Mouse (Mus musculus) limb, embryonic 14.5 days (tissue): ENCODE measurements around the gene Abca2. TPM values are rescaled to one million over a fixed set of nuclear protein-coding genes. Genes with fewer than 3 reads are reported as not detected.

Experiments used
- ATAC-seq: fragments of 200-750 bp; cut with Nextera tagmentation; 2 replicates; pipeline ENCODE4 v1.8.0; 2017; ENCODE audit warnings: low read depth, moderate number of reproducible peaks, moderate TSS enrichment; ENCODE audit not compliant: low FRiP score
- DNase-seq: peaks from one replicate; pipeline ENCODE4 v3.0.0-alpha.2; 2015; ENCODE audit warnings: low spot score
- H3K27ac ChIP-seq: fragments of 300-500 bp; sonication (generic); replicated peaks from 2 replicates; pipeline ENCODE4 v1.5.1; 2014; ENCODE audit warnings: low read depth, mild to moderate bottlenecking, low read length, moderate library complexity, mixed read lengths
- H3K27me3 ChIP-seq: fragments of 300-500 bp; sonication (generic); 2 replicates; pipeline ENCODE4 v1.6.1; 2014; ENCODE audit warnings: low read length, mixed read lengths; ENCODE audit not compliant: control insufficient read depth, insufficient read depth
- H3K36me3 ChIP-seq: fragments of 300-500 bp; sonication (generic); 2 replicates; pipeline ENCODE4 v1.6.1; 2014; ENCODE audit warnings: mild to moderate bottlenecking, low read length, moderate library complexity, mixed read lengths; ENCODE audit not compliant: control insufficient read depth, insufficient read depth
- H3K4me1 ChIP-seq: fragments of 300-500 bp; sonication (generic); 2 replicates; pipeline ENCODE4 v1.6.1; 2014; ENCODE audit warnings: antibody characterized with exemption, low read length, mixed read lengths; ENCODE audit not compliant: control insufficient read depth, insufficient read depth
- H3K4me2 ChIP-seq: fragments of 300-500 bp; sonication (generic); replicated peaks from 2 replicates; pipeline ENCODE4 v1.6.1; 2014; ENCODE audit warnings: low read depth, mild to moderate bottlenecking, low read length, moderate library complexity; ENCODE audit not compliant: severe bottlenecking
- H3K4me3 ChIP-seq: fragments of 300-500 bp; sonication (generic); replicated peaks from 2 replicates; pipeline ENCODE4 v1.5.1; 2014; ENCODE audit warnings: low read length
- H3K9ac ChIP-seq: fragments of 300-500 bp; sonication (generic); 2 replicates; pipeline ENCODE4 v1.6.1; 2014; ENCODE audit warnings: mild to moderate bottlenecking, low read depth, low read length, moderate library complexity; ENCODE audit not compliant: severe bottlenecking
- H3K9me3 ChIP-seq: fragments of 300-500 bp; sonication (generic); 2 replicates; pipeline ENCODE4 v1.6.1; 2016; ENCODE audit warnings: low read length; ENCODE audit not compliant: control insufficient read depth
- POLR2A ChIP-seq: fragments of 200-500 bp; IDR thresholded peaks from 2 replicates; pipeline ENCODE4 v1.8.0; 2012; ENCODE audit warnings: inconsistent platforms, mild to moderate bottlenecking, moderate library complexity, borderline replicate concordance; ENCODE audit not compliant: insufficient read depth, insufficient read length; ENCODE audit errors: extremely low read depth
- WGBS: fragments of 180-500 bp; shearing (Covaris S2); extraction: QIAGEN DNeasy Blood & Tissue Kit; methylation state at CpG from one replicate; pipeline ENCODE4 v1.1.7; 2014; 5-methylcytosine and 5-hydroxymethylcytosine counted together
- microRNA-seq: library from miRNA; unstranded; fragments of <30 nt; microRNA quantifications from one replicate; pipeline ENCODE4, GENCODE M21; 2016
- polyA plus RNA-seq, 2 experiments: library from polyadenylated mRNA; depleted of rRNA in 1 of 2; stranded (reverse) in 1 of 2; unstranded in 1 of 2; fragments of >200 nt; fragmentation: Nextera tagmentation in 1 of 2; extraction: Ambion mirVana in 1 of 2; gene quantifications; 2 replicates each; pipeline versions ENCODE4 v1.2.1 to v1.2.3; 2012 to 2014

The Abca2 gene
- polyA plus RNA-seq, 2 experiments, result 5.9 to 15.3 TPM

DNA sequence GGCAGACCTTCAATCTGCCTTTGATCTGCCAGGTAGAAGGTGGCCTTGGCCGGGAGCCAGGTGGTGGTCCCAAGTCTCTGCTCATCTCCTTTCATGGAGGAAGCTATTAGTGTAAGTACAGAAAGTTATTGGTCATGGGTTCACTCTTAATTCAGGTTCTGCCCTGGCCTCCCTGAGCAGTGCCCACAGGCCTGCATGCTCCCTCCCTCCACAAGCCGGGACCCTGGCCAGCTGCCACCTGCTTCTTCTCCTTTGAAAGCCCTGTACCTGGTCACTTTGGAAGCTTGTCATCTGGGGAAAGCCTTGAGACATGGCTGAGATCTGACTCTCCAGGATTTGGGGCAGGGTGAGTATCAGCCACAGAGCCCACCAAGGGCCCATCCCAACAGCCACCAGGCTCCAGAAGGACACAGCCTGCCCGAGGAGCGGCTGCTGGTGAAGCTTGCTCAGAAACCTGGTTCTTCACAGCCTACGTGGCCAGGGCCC is 65.0 kb downstream of the Abca2 start, which contains the start of gene Lcn12:
TSS of gene Lcn12 (minus strand) at position 436 of the 486 bp plus-strand sequence.
- Histone ChIP-seq H3K4me1 (no peaks in the 10 kb centered on the region), H3K4me3 (no peak within 1 kb of the TSS), H3K27me3 (no peaks in the 10 kb centered on the region), H3K27ac (no peak within 1 kb of the TSS), H3K36me3 (no peaks in the 10 kb centered on the region), H3K9ac (no peak within 1 kb of the TSS), H3K9me3 (no peaks in the 10 kb centered on the region), H3K4me2 (no peak within 1 kb of the TSS)
- no peak for ATAC-seq
- no peak for TF ChIP-seq POLR2A
- no peak for DNase-seq
- WGBS, result 86% methylated on average over 5 of the region's 5 CpGs

DNA sequence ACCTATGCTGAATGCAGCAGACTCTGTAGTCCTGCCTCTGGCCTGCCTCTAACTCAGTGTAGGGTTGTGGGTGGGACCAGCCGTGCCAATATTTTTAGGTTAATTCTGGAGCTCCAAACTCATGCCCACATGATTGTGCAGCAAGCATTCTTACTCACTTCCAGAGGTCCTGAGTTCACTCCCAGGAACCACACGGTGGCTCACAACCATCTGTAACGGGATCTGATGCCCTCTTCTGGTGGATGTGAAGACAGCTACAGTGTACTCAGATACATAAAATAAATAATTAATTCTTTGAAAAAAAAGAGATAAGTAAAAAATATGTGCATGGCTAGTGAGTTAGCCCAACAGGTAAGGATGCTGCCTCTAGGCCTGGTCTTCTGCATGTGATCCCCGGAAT is 68.0 kb downstream of the Abca2 start:
- no peak for TF ChIP-seq POLR2A

More for the DNA sequence above, 68.0 kb downstream of the Abca2 start:
- Histone ChIP-seq H3K9ac (no peak overlapping the region), H3K27me3 (no peaks in the 10 kb centered on the region), H3K4me1 (peaks cover 2% of the 10 kb centered on the region), H3K4me3 (no peak overlapping the region), H3K9me3 (no peaks in the 10 kb centered on the region), H3K27ac (no peak overlapping the region), H3K36me3 (no peaks in the 10 kb centered on the region), H3K4me2 (no peak overlapping the region)
- WGBS, result 44% methylated on average over 4 of the region's 4 CpGs
- DNase-seq, result no peak
- no peak for ATAC-seq

Small RNA genes lying within 50 kb of the gene (microRNA-seq; reads per million reads assigned to microRNA genes)
- not detected for gene Mir3087

Other genes starting within 250 kb of the Abca2 start
Only the 30 nearest of the 43 such genes appear.
- gene Rnf208, start 186.4 kb upstream of the Abca2 start, polyA plus RNA-seq (2012; rRNA removed), result 14.8 and 19.1 TPM in 2 replicates
- gene Rnf208, start 186.4 kb upstream of the Abca2 start, polyA plus RNA-seq (2014; fragmentation: Nextera tagmentation; extraction: Ambion mirVana), result 13.0 and 15.8 TPM in 2 replicates
- gene Cysrt1, start 186.3 kb upstream of the Abca2 start, polyA plus RNA-seq (2012; rRNA removed), result 0.65 and 1.5 TPM in 2 replicates
- 2.8 and 7.6 TPM in 2 replicates for gene Cysrt1, start 186.3 kb upstream of the Abca2 start, polyA plus RNA-seq (2014; fragmentation: Nextera tagmentation; extraction: Ambion mirVana)
- 19.2 and 24.6 TPM in 2 replicates for gene AL732309.1, start 181.8 kb upstream of the Abca2 start, polyA plus RNA-seq (2012; rRNA removed)
- gene AL732309.1, start 181.8 kb upstream of the Abca2 start, polyA plus RNA-seq (2014; fragmentation: Nextera tagmentation; extraction: Ambion mirVana), result 6.4 and 8.3 TPM in 2 replicates
- 29.7 and 33.9 TPM in 2 replicates for gene Tmem203, start 173.3 kb upstream of the Abca2 start, polyA plus RNA-seq (2012; rRNA removed)
- gene Tmem203, start 173.3 kb upstream of the Abca2 start, polyA plus RNA-seq (2014; fragmentation: Nextera tagmentation; extraction: Ambion mirVana), result 16.3 and 21.8 TPM in 2 replicates
- 4.9 and 6.0 TPM in 2 replicates for gene Tprn, start 166.1 kb upstream of the Abca2 start, polyA plus RNA-seq (2012; rRNA removed)
- gene Tprn, start 166.1 kb upstream of the Abca2 start, polyA plus RNA-seq (2014; fragmentation: Nextera tagmentation; extraction: Ambion mirVana), result 6.1 and 6.8 TPM in 2 replicates
- 124 and 135 TPM in 2 replicates for gene Ssna1, start 156.3 kb upstream of the Abca2 start, polyA plus RNA-seq (2012; rRNA removed)
- 254 and 267 TPM in 2 replicates for gene Ssna1, start 156.3 kb upstream of the Abca2 start, polyA plus RNA-seq (2014; fragmentation: Nextera tagmentation; extraction: Ambion mirVana)
- 121 and 165 TPM in 2 replicates for gene Anapc2, start 156.2 kb upstream of the Abca2 start, polyA plus RNA-seq (2012; rRNA removed)
- 117 and 126 TPM in 2 replicates for gene Anapc2, start 156.2 kb upstream of the Abca2 start, polyA plus RNA-seq (2014; fragmentation: Nextera tagmentation; extraction: Ambion mirVana)
- gene Tmem210, start 140.6 kb upstream of the Abca2 start, polyA plus RNA-seq (2012; rRNA removed), result not detected in 2 replicates
- not detected in 2 replicates for gene Tmem210, start 140.6 kb upstream of the Abca2 start, polyA plus RNA-seq (2014; fragmentation: Nextera tagmentation; extraction: Ambion mirVana)
- 0.09 TPM in 1 of 2 replicates, not detected in the other for gene Lrrc26, start 138.8 kb upstream of the Abca2 start, polyA plus RNA-seq (2012; rRNA removed)
- 0.15 TPM in 1 of 2 replicates, not detected in the other for gene Lrrc26, start 138.8 kb upstream of the Abca2 start, polyA plus RNA-seq (2014; fragmentation: Nextera tagmentation; extraction: Ambion mirVana)
- 0.34 and 0.42 TPM in 2 replicates for gene Grin1, start 109.5 kb upstream of the Abca2 start, polyA plus RNA-seq (2012; rRNA removed)
- gene Grin1, start 109.5 kb upstream of the Abca2 start, polyA plus RNA-seq (2014; fragmentation: Nextera tagmentation; extraction: Ambion mirVana), result 0.43 and 1.3 TPM in 2 replicates
- gene Man1b1, start 96.4 kb upstream of the Abca2 start, polyA plus RNA-seq (2012; rRNA removed), result 34.8 and 35.3 TPM in 2 replicates
- 70.2 and 83.5 TPM in 2 replicates for gene Man1b1, start 96.4 kb upstream of the Abca2 start, polyA plus RNA-seq (2014; fragmentation: Nextera tagmentation; extraction: Ambion mirVana)
- gene Dpp7, start 72.3 kb upstream of the Abca2 start, polyA plus RNA-seq (2012; rRNA removed), result 43.6 and 50.6 TPM in 2 replicates
- 24.7 and 25.8 TPM in 2 replicates for gene Dpp7, start 72.3 kb upstream of the Abca2 start, polyA plus RNA-seq (2014; fragmentation: Nextera tagmentation; extraction: Ambion mirVana)
- gene Uap1l1, start 63.0 kb upstream of the Abca2 start, polyA plus RNA-seq (2012; rRNA removed), result 8.2 and 10.7 TPM in 2 replicates
- gene Uap1l1, start 63.0 kb upstream of the Abca2 start, polyA plus RNA-seq (2014; fragmentation: Nextera tagmentation; extraction: Ambion mirVana), result 15.8 and 17.6 TPM in 2 replicates
- gene Sapcd2, start 56.4 kb upstream of the Abca2 start, polyA plus RNA-seq (2012; rRNA removed), result 42.5 and 59.7 TPM in 2 replicates
- 33.1 and 35.9 TPM in 2 replicates for gene Sapcd2, start 56.4 kb upstream of the Abca2 start, polyA plus RNA-seq (2014; fragmentation: Nextera tagmentation; extraction: Ambion mirVana)
- 3.3 and 3.9 TPM in 2 replicates for gene Entpd2, start 32.8 kb upstream of the Abca2 start, polyA plus RNA-seq (2012; rRNA removed)
- gene Entpd2, start 32.8 kb upstream of the Abca2 start, polyA plus RNA-seq (2014; fragmentation: Nextera tagmentation; extraction: Ambion mirVana), result 2.1 and 2.6 TPM in 2 replicates
- 76.2 TPM in 2 replicates for gene Npdc1, start 29.4 kb upstream of the Abca2 start, polyA plus RNA-seq (2012; rRNA removed)
- gene Npdc1, start 29.4 kb upstream of the Abca2 start, polyA plus RNA-seq (2014; fragmentation: Nextera tagmentation; extraction: Ambion mirVana), result 38.9 and 42.9 TPM in 2 replicates
- 0.05 and 0.11 TPM in 2 replicates for gene Fut7, start 5.4 kb upstream of the Abca2 start, polyA plus RNA-seq (2012; rRNA removed)
- gene Fut7, start 5.4 kb upstream of the Abca2 start, polyA plus RNA-seq (2014; fragmentation: Nextera tagmentation; extraction: Ambion mirVana), result not detected in 2 replicates
- 7.7 and 10.9 TPM in 2 replicates for gene Clic3, start 28.1 kb downstream of the Abca2 start, polyA plus RNA-seq (2012; rRNA removed)
- gene Clic3, start 28.1 kb downstream of the Abca2 start, polyA plus RNA-seq (2014; fragmentation: Nextera tagmentation; extraction: Ambion mirVana), result 13.4 and 22.5 TPM in 2 replicates
- 65.6 and 71.0 TPM in 2 replicates for gene Paxx, start 32.4 kb downstream of the Abca2 start, polyA plus RNA-seq (2012; rRNA removed)
- 34.0 and 44.9 TPM in 2 replicates for gene Paxx, start 32.4 kb downstream of the Abca2 start, polyA plus RNA-seq (2014; fragmentation: Nextera tagmentation; extraction: Ambion mirVana)
- gene Ptgds, start 41.3 kb downstream of the Abca2 start, polyA plus RNA-seq (2012; rRNA removed), result 0.87 and 2.4 TPM in 2 replicates
- gene Ptgds, start 41.3 kb downstream of the Abca2 start, polyA plus RNA-seq (2014; fragmentation: Nextera tagmentation; extraction: Ambion mirVana), result 4.0 and 4.1 TPM in 2 replicates
- gene Lcn12, start 65.2 kb downstream of the Abca2 start, polyA plus RNA-seq (2012; rRNA removed), result not detected in 2 replicates
- not detected in 2 replicates for gene Lcn12, start 65.2 kb downstream of the Abca2 start, polyA plus RNA-seq (2014; fragmentation: Nextera tagmentation; extraction: Ambion mirVana)
- gene Fbxw5, start 72.0 kb downstream of the Abca2 start, polyA plus RNA-seq (2012; rRNA removed), result 46.2 and 49.2 TPM in 2 replicates
- 70.0 and 76.9 TPM in 2 replicates for gene Fbxw5, start 72.0 kb downstream of the Abca2 start, polyA plus RNA-seq (2014; fragmentation: Nextera tagmentation; extraction: Ambion mirVana)
- gene C8g, start 73.0 kb downstream of the Abca2 start, polyA plus RNA-seq (2012; rRNA removed), result 4.2 and 5.5 TPM in 2 replicates
- 4.4 and 4.6 TPM in 2 replicates for gene C8g, start 73.0 kb downstream of the Abca2 start, polyA plus RNA-seq (2014; fragmentation: Nextera tagmentation; extraction: Ambion mirVana)
- gene Traf2, start 118.2 kb downstream of the Abca2 start, polyA plus RNA-seq (2012; rRNA removed), result 18.0 and 18.9 TPM in 2 replicates
- 29.2 and 35.6 TPM in 2 replicates for gene Traf2, start 118.2 kb downstream of the Abca2 start, polyA plus RNA-seq (2014; fragmentation: Nextera tagmentation; extraction: Ambion mirVana)
- 116 and 174 TPM in 2 replicates for gene Edf1, start 129.1 kb downstream of the Abca2 start, polyA plus RNA-seq (2012; rRNA removed)
- gene Edf1, start 129.1 kb downstream of the Abca2 start, polyA plus RNA-seq (2014; fragmentation: Nextera tagmentation; extraction: Ambion mirVana), result 325 and 331 TPM in 2 replicates
- gene Mamdc4, start 146.1 kb downstream of the Abca2 start, polyA plus RNA-seq (2012; rRNA removed), result 10.9 and 15.0 TPM in 2 replicates
- gene Mamdc4, start 146.1 kb downstream of the Abca2 start, polyA plus RNA-seq (2014; fragmentation: Nextera tagmentation; extraction: Ambion mirVana), result 1.4 and 1.8 TPM in 2 replicates
- gene Phpt1, start 146.5 kb downstream of the Abca2 start, polyA plus RNA-seq (2012; rRNA removed), result 137 and 139 TPM in 2 replicates
- gene Phpt1, start 146.5 kb downstream of the Abca2 start, polyA plus RNA-seq (2014; fragmentation: Nextera tagmentation; extraction: Ambion mirVana), result 167 and 176 TPM in 2 replicates
- gene Ajm1, start 153.1 kb downstream of the Abca2 start, polyA plus RNA-seq (2012; rRNA removed), result 2.5 and 3.5 TPM in 2 replicates
- 0.18 and 0.19 TPM in 2 replicates for gene Ajm1, start 153.1 kb downstream of the Abca2 start, polyA plus RNA-seq (2014; fragmentation: Nextera tagmentation; extraction: Ambion mirVana)
- 99.4 and 110 TPM in 2 replicates for gene Rabl6, start 179.8 kb downstream of the Abca2 start, polyA plus RNA-seq (2012; rRNA removed)
- gene Rabl6, start 179.8 kb downstream of the Abca2 start, polyA plus RNA-seq (2014; fragmentation: Nextera tagmentation; extraction: Ambion mirVana), result 74.8 and 80.7 TPM in 2 replicates
- 0.03 TPM in 2 replicates for gene Ccdc183, start 189.0 kb downstream of the Abca2 start, polyA plus RNA-seq (2012; rRNA removed)
- gene Ccdc183, start 189.0 kb downstream of the Abca2 start, polyA plus RNA-seq (2014; fragmentation: Nextera tagmentation; extraction: Ambion mirVana), result 0.19 and 0.28 TPM in 2 replicates